Mouse (Mus musculus) MEL (cell line): Measurements from ENCODE around the gene Chst1. TPM values are rescaled to one million over a fixed set of nuclear protein-coding genes. Genes with fewer than 3 reads are reported as not detected.

Experiments used
- DNase-seq: peaks from one replicate; pipeline ENCODE4 v3.0.0; 2011; ENCODE audit warnings: low read depth, low spot score
- H3K27ac ChIP-seq: 2 replicates; pipeline ENCODE4 v1.5.1; 2012; ENCODE audit warnings: low read depth, mild to moderate bottlenecking, control low read depth, low read length, moderate library complexity; ENCODE audit not compliant: control insufficient read depth
- H3K27me3 ChIP-seq, 2 experiments: fragments of 150-350 bp in 1 of 2; sonication (generic) in 1 of 2; 2 replicates each; pipeline ENCODE4 v1.6.1; 2012; ENCODE audit warnings: low read length in 2 of 2, mild to moderate bottlenecking in 2 of 2, improper control_type of control experiment in 1 of 2, moderate library complexity in 1 of 2; ENCODE audit not compliant: insufficient read depth in 2 of 2, control insufficient read depth in 1 of 2
- H3K36me3 ChIP-seq, 2 experiments: 2 replicates each; pipeline ENCODE4 v1.6.1; 2012 to 2014; ENCODE audit warnings: low read length in 2 of 2, improper control_type of control experiment in 1 of 2, inconsistent platforms in 1 of 2, mild to moderate bottlenecking in 1 of 2; ENCODE audit not compliant: insufficient read depth in 2 of 2, control insufficient read depth in 1 of 2
- H3K4me1 ChIP-seq, 2 experiments: fragments of 150-350 bp in 1 of 2; sonication (generic) in 1 of 2; 2 replicates each; pipeline ENCODE4 v1.6.1; 2012; ENCODE audit warnings: low read length in 2 of 2, improper control_type of control experiment in 1 of 2, mild to moderate bottlenecking in 1 of 2; ENCODE audit not compliant: insufficient read depth in 2 of 2, control insufficient read depth in 1 of 2
- H3K4me3 ChIP-seq, 2 experiments: fragments of 150-350 bp in 1 of 2; sonication (generic) in 1 of 2; 2 replicates each; pipeline ENCODE4 v1.5.1; 2012; ENCODE audit warnings: low read depth in 2 of 2, low read length in 2 of 2, mild to moderate bottlenecking in 2 of 2, moderate library complexity in 2 of 2, control low read depth in 1 of 2, improper control_type of control experiment in 1 of 2; ENCODE audit not compliant: control insufficient read depth in 1 of 2, insufficient read depth in 1 of 2
- H3K79me2 ChIP-seq: 2 replicates; pipeline ENCODE4 v1.6.1; 2012; ENCODE audit warnings: mild to moderate bottlenecking, low read length, moderate library complexity; ENCODE audit not compliant: control insufficient read depth, poor library complexity, insufficient read depth
- H3K9ac ChIP-seq: 2 replicates; pipeline ENCODE4 v1.6.1; 2012; ENCODE audit warnings: low read depth, mild to moderate bottlenecking, control low read depth, low read length, moderate library complexity; ENCODE audit not compliant: control insufficient read depth, poor library complexity, severe bottlenecking
- H3K9me3 ChIP-seq: fragments of 150-350 bp; sonication (generic); replicated peaks from 2 replicates; pipeline ENCODE4 v1.6.1; 2012; ENCODE audit warnings: mild to moderate bottlenecking, low read length, improper control_type of control experiment, moderate library complexity; ENCODE audit not compliant: insufficient read depth
- BHLHE40 ChIP-seq: IDR thresholded peaks from 2 replicates; pipeline ENCODE4 v1.6.1; 2012; ENCODE audit warnings: low read depth, mild to moderate bottlenecking, inconsistent platforms, low read length, improper control_type of control experiment, borderline replicate concordance
- CHD1 ChIP-seq: IDR thresholded peaks from 2 replicates; pipeline ENCODE4 v1.6.1; 2012; ENCODE audit warnings: low read depth, mild to moderate bottlenecking, inconsistent platforms, low read length, improper control_type of control experiment
- CTCF ChIP-seq, 3 experiments: IDR thresholded peaks in 2 of 3; conservative IDR thresholded peaks in 1 of 3; 2 replicates each; pipeline ENCODE4 v1.5.1; 2011 to 2012; ENCODE audit warnings: low read length in 3 of 3, low read depth in 2 of 3, mild to moderate bottlenecking in 2 of 3, improper control_type of control experiment in 1 of 3, inconsistent platforms in 1 of 3, mixed read lengths in 1 of 3, moderate library complexity in 1 of 3; ENCODE audit not compliant: control insufficient read depth in 1 of 3, insufficient read depth in 1 of 3, poor library complexity in 1 of 3, severe bottlenecking in 1 of 3
- ELF1 ChIP-seq: IDR thresholded peaks from 2 replicates; pipeline ENCODE4 v1.6.1; 2014; ENCODE audit warnings: low read depth, mild to moderate bottlenecking, inconsistent platforms, low read length, improper control_type of control experiment, moderate library complexity
- EP300 ChIP-seq, 2 experiments: IDR thresholded peaks; 2 replicates each; pipeline ENCODE4 v1.6.1; 2011; ENCODE audit warnings: improper control_type of control experiment in 2 of 2, low read length in 2 of 2, low read depth in 1 of 2, mild to moderate bottlenecking in 1 of 2
- ETS1 ChIP-seq: IDR thresholded peaks from 2 replicates; pipeline ENCODE4 v1.6.1; 2012; ENCODE audit warnings: low read depth, mild to moderate bottlenecking, inconsistent platforms, low read length, improper control_type of control experiment, moderate library complexity
- GABPA ChIP-seq: IDR thresholded peaks from 2 replicates; pipeline ENCODE4 v1.6.1; 2012; ENCODE audit warnings: low read depth, mild to moderate bottlenecking, inconsistent platforms, low read length, improper control_type of control experiment, moderate library complexity
- GATA1 ChIP-seq: IDR thresholded peaks from 2 replicates; pipeline ENCODE4 v1.6.1; 2011; ENCODE audit warnings: low read depth, low read length, improper control_type of control experiment
- HCFC1 ChIP-seq: IDR thresholded peaks from 2 replicates; pipeline ENCODE4 v1.6.1; 2012; ENCODE audit warnings: low read depth, mild to moderate bottlenecking, inconsistent platforms, low read length, improper control_type of control experiment, moderate library complexity
- JUND ChIP-seq: IDR thresholded peaks from 2 replicates; pipeline ENCODE4 v1.6.1; 2011; ENCODE audit warnings: low read depth, mild to moderate bottlenecking, improper control_type of control experiment, low read length
- MAFK ChIP-seq: IDR thresholded peaks from 2 replicates; pipeline ENCODE4 v1.6.1; 2011; ENCODE audit warnings: low read depth, mild to moderate bottlenecking, low read length, improper control_type of control experiment, borderline replicate concordance
- MAZ ChIP-seq: IDR thresholded peaks from 2 replicates; pipeline ENCODE4 v1.6.1; 2012; ENCODE audit warnings: low read depth, mild to moderate bottlenecking, inconsistent platforms, low read length, improper control_type of control experiment
- MYC ChIP-seq: IDR thresholded peaks from 2 replicates; pipeline ENCODE4 v1.6.1; 2011; ENCODE audit warnings: low read depth, mild to moderate bottlenecking, low read length, improper control_type of control experiment, moderate library complexity
- NELFE ChIP-seq: IDR thresholded peaks from 2 replicates; pipeline ENCODE4 v1.6.1; 2011; ENCODE audit warnings: low read depth, low read length, improper control_type of control experiment
- RAD21 ChIP-seq: IDR thresholded peaks from 2 replicates; pipeline ENCODE4 v1.6.1; 2011; ENCODE audit warnings: mild to moderate bottlenecking, low read depth, low read length, improper control_type of control experiment
- RCOR1 ChIP-seq: IDR thresholded peaks from 2 replicates; pipeline ENCODE4 v1.6.1; 2012; ENCODE audit warnings: low read depth, mild to moderate bottlenecking, inconsistent platforms, low read length, improper control_type of control experiment
- SMC3 ChIP-seq: IDR thresholded peaks from 2 replicates; pipeline ENCODE4 v1.6.1; 2011; ENCODE audit warnings: low read depth, low read length, improper control_type of control experiment
- TAL1 ChIP-seq: IDR thresholded peaks from 2 replicates; pipeline ENCODE4 v1.6.1; 2012; ENCODE audit warnings: mild to moderate bottlenecking, inconsistent platforms, low read length, moderate library complexity, mixed read lengths
- UBTF ChIP-seq: IDR thresholded peaks from 2 replicates; pipeline ENCODE4 v1.6.1; 2012; ENCODE audit warnings: low read depth, mild to moderate bottlenecking, inconsistent platforms, low read length, improper control_type of control experiment, moderate library complexity, borderline replicate concordance; ENCODE audit not compliant: insufficient read depth
- USF1 ChIP-seq: IDR thresholded peaks from 2 replicates; pipeline ENCODE4 v1.6.1; 2014; ENCODE audit warnings: low read depth, mild to moderate bottlenecking, inconsistent platforms, low read length, improper control_type of control experiment, moderate library complexity
- ZC3H11A ChIP-seq: IDR thresholded peaks from 2 replicates; pipeline ENCODE4 v1.6.1; 2012; ENCODE audit warnings: low read depth, mild to moderate bottlenecking, inconsistent platforms, low read length, improper control_type of control experiment
- ZKSCAN1 ChIP-seq: IDR thresholded peaks from 2 replicates; pipeline ENCODE4 v1.6.1; 2012; ENCODE audit warnings: low read depth, mild to moderate bottlenecking, inconsistent platforms, low read length, improper control_type of control experiment, moderate library complexity
- ZMIZ1 ChIP-seq: IDR thresholded peaks from 2 replicates; pipeline ENCODE4 v1.6.1; 2012; ENCODE audit warnings: low read depth, mild to moderate bottlenecking, inconsistent platforms, low read length, improper control_type of control experiment, moderate library complexity
- ZNF384 ChIP-seq: IDR thresholded peaks from 2 replicates; pipeline ENCODE4 v1.6.1; 2012; ENCODE audit warnings: low read depth, mild to moderate bottlenecking, inconsistent platforms, low read length, improper control_type of control experiment
- polyA plus RNA-seq, 2 experiments: library from polyadenylated mRNA; stranded (reverse) in 1 of 2; unstranded in 1 of 2; fragments of >175 nt in 1 of 2; fragments of >200 nt in 1 of 2; gene quantifications; 2 replicates each; pipeline versions ENCODE4 v1.2.1 to v1.2.4; 2012; ENCODE audit warnings: low replicate concordance in 2 of 2, low read depth in 1 of 2; ENCODE audit not compliant: insufficient read length in 2 of 2, insufficient read depth in 1 of 2, missing spikeins in 1 of 2
- total RNA-seq: library from RNA; depleted of rRNA; stranded (reverse); fragments of 300-350 nt; gene quantifications from 2 replicates; pipeline ENCODE4 v1.2.3, GENCODE M21; 2012

Gene Chst1
- total and polyA plus RNA-seq, 3 experiments: 0.14 to 0.35 TPM; not detected in 1

DNA sequence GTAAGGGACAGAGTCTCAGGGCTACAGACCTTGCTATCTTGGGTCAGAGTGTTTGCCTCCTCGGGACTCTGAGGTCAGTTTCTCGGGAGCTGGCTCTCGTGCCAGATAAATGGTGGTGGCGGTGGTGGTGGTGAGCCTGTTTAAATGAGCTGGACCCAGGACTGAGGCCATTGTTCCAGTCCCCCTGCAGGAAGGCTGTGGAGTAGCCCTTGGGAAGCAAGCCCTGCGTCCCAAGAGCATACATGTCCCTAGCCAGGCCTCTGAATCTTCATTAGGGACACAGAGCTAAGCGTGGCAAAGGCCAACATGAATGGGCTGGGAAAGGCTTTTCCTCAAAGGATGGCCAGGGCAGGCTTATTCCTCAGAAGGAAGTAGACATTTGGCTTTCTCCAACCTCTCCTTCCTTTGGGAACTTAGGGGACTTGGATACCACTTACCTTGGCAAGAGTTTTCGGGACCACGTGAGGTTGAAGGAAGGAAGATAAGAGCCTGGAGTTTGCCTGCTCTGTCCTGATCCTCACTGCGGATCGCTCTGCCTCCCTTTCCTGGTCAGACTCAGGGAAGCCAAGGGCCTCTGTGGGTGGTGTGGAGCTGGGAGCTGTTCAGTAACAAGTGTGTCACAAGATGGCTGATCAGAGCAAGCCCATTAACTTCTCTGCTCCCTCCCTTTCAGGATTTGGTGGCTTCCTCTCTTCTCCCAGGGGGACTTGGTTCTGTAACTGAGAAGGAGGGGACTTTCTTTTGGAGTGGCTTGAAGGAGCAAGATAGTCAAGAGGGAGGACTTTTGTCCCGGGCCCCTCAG, 4.4 kb upstream of the Chst1 start:
- Histone ChIP-seq H3K79me2 (no peaks in the 10 kb centered on the region), H3K9ac (no peak overlapping the region), H3K9me3 (no peaks in the 10 kb centered on the region), H3K4me3 (no peak overlapping the region), H3K36me3 (no peaks in the 10 kb centered on the region), H3K4me1 (no peaks in the 10 kb centered on the region), H3K27ac (no peak overlapping the region), H3K27me3 (peaks cover 4 to 6% of the 10 kb centered on the region in 2 experiments; a peak in 3 of 4 replicates)
- DNase-seq: no peak
- TF ChIP-seq JUND: no peak
- no peak for TF ChIP-seq CHD1
- no peak for TF ChIP-seq MAFK
- TF ChIP-seq ELF1: no peak
- no peak for TF ChIP-seq ZNF384
- TF ChIP-seq USF1: no peak
- TF ChIP-seq RCOR1: no peak
- no peak for TF ChIP-seq BHLHE40
- TF ChIP-seq ETS1: no peak
- TF ChIP-seq ZMIZ1: no peak
- TF ChIP-seq MAZ: no peak
- TF ChIP-seq GATA1: no peak
- no peak for TF ChIP-seq ZKSCAN1
- no peak for TF ChIP-seq RAD21
- no peak for TF ChIP-seq TAL1
- TF ChIP-seq EP300 (IDR thresholded peaks at IDR 0.05; ENCODE audit: low read depth in 1 of 2, low read length in 2 of 2): no peak
- no peak for TF ChIP-seq GABPA
- TF ChIP-seq UBTF: no peak
- TF ChIP-seq MYC: no peak

DNA sequence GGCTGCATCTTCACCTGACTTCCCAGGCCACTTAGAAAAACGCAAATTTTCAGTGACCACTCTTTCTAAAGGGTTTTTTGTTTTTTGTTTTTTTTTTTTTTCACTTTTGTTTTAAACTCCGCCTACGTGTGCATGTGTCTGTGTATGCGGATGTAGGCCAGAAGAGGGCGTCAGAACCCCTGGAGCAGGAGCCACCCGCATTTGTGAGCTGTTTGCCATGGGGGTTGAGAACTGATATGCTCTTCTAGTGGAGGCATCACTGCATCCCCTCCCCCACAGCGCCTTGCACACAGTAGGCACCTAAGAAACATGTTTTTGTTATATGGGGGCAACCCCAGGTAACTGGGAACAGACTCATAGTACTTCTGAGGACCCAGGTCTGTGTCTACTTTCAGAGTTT, 2.2 kb upstream of the Chst1 start:
- DNase-seq: peak; percentile 62
- no peaks in the 10 kb centered on the region for H3K4me1 ChIP-seq
- TF ChIP-seq BHLHE40: no peak
- no peak for TF ChIP-seq MAZ
- TF ChIP-seq NELFE: no peak
- no peak for TF ChIP-seq USF1
- TF ChIP-seq HCFC1: no peak
- peak; percentile 96 for TF ChIP-seq SMC3
- peak; percentile 91 for TF ChIP-seq ZC3H11A
- no peak for TF ChIP-seq TAL1
- TF ChIP-seq ZNF384: peak; percentile 94
- TF ChIP-seq ZKSCAN1: peak; percentile 72
- TF ChIP-seq GATA1: no peak
- peak; percentile 55 to 87 (median 80) for TF ChIP-seq CTCF (IDR thresholded peaks at IDR 0.05 in 2 of 3, conservative IDR thresholded peaks at IDR 0.05 in 1 of 3; ENCODE audit: control insufficient read depth in 1 of 3, insufficient read depth in 1 of 3, low read depth in 2 of 3, low read length in 3 of 3, poor library complexity in 1 of 3, severe bottlenecking in 1 of 3)
- peak; percentile 83 for TF ChIP-seq RAD21
- TF ChIP-seq, all 39 proteins: peak for 6
- H3K4me3 ChIP-seq: peak overlapping the region in 1 of 2 experiments; percentile 21; a peak in 1 of 4 replicates
- no peaks in the 10 kb centered on the region for H3K79me2 ChIP-seq
- peaks cover 3 to 6% of the 10 kb centered on the region in 2 experiments; a peak in 3 of 4 replicates for H3K27me3 ChIP-seq
- no peaks in the 10 kb centered on the region for H3K36me3 ChIP-seq
- no peak overlapping the region for H3K27ac ChIP-seq
- H3K9me3 ChIP-seq: no peaks in the 10 kb centered on the region
- H3K9ac ChIP-seq: peak overlapping the region; percentile 41; the same call in 1 of the 2 replicates
